9 mouse cellular contexts compared by ENCODE assay signal in the genomic region with DNA sequence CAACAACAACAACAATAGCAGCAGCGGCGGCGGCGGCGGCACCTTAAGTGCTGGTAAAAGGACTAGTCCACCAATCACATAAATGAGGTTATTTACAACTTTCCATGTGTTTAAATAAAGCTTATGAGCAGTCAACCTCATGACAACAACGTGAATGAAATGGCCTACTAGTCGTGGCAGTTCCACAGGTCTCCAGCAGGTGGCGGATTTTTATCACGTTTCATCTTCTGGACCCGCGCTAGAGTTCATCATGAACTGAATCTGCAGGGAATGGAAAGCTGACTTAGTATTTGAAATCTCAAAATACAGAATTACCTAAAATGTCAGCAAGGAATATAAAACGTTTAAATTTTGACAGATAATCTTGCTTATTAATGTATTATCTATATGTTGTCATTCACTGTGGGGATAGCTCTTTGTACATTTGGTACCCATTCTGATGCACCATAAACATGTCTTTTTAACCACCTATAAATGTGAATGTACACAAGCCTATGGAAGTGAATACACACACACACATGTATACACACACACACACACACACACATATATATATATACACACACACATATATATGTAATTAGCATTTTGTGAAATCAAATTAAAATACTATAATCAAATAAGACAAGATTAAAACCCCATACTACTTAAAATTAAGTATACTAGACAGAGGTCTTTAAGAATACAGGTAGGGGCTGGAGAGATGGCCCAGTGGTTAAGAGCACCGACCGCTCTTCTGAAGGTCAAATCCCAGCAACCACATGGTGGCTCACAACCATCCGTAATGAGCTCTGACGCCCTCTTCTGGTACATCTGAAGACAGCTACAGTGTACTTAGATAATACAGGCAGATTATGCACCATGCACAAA. TPM values are rescaled to one million over a fixed set of nuclear protein-coding genes. Genes with fewer than 3 reads are reported as not detected.
DNase-seq lines count a peak whose midpoint lies in the region; ATAC-seq and TF ChIP-seq lines count a peak whose summit lies in the region.
"Had no signal": no experiment of that assay in that cellular context is flagged by ENCODE, and none has a peak within 500 bp of the region (broad histone marks: within the 10 kb centered on the region; RNA-seq: fewer than 3 reads in every experiment).

No protein-coding gene starts in this region.

- H3K4me3 ChIP-seq in CH12.LX (replicated peaks in 1 of 3; ENCODE audit: low read depth in 2 of 3, low read length in 2 of 3, poor library complexity in 1 of 3): no peak overlapping the region
- H3K4me3 ChIP-seq in liver, postnatal 0 days (ENCODE audit: low read depth, low read length): no peak overlapping the region
- H3K4me3 ChIP-seq in neural tube, embryonic 15.5 days (replicated peaks): no peak overlapping the region
- H3K4me3 ChIP-seq: heart, embryonic 13.5 days had no signal

- in situ Hi-C loops in CH12.LX (cut with MboI; ENCODE audit: low pct_ligation_motif_present, low pct_unique_long_range_greater_than_20kb, low sequenced_read_pairs): no loop called here

- no peaks in the 10 kb centered on the region for H3K27me3 ChIP-seq in CH12.LX (replicated peaks)
- H3K27me3 ChIP-seq in liver, postnatal 0 days (ENCODE audit: insufficient read depth, low read length): no peaks in the 10 kb centered on the region
- H3K27me3 ChIP-seq in neural tube, embryonic 15.5 days (replicated peaks): no peaks in the 10 kb centered on the region
- H3K27me3 ChIP-seq: heart, embryonic 13.5 days had no signal

- DNase-seq in CH12.LX (ENCODE audit: extremely low read depth): peak; percentile 67
- DNase-seq in adrenal gland, adult 2 months: peak; percentile 72
- DNase-seq in embryo, embryonic 10.5 days (ENCODE audit: low spot score): peak; percentile 90
- DNase-seq in kidney, postnatal 25 days: peak; percentile 67 to 86
- peak; percentile 80 for DNase-seq in liver, postnatal 0 days
- DNase-seq in thymus, postnatal 14 days: peak; percentile 81

- peaks cover 0 to 21% of the 10 kb centered on the region in 2 experiments for H3K36me3 ChIP-seq in CH12.LX (replicated peaks in 1 of 2; ENCODE audit: control insufficient read depth in 1 of 2, insufficient read depth in 1 of 2, low read length in 1 of 2)
- H3K36me3 ChIP-seq in liver, postnatal 0 days (replicated peaks; ENCODE audit: insufficient read depth, low read length): peaks cover 3% of the 10 kb centered on the region; the same call in 1 of the 2 replicates
- H3K36me3 ChIP-seq in neural tube, embryonic 15.5 days: peaks cover 20% of the 10 kb centered on the region

- WGBS in liver, postnatal 0 days (ENCODE audit: insufficient replicate concordance): 40% methylated on average over 16 of the region's 16 CpGs
- 43% methylated on average over 16 of the region's 16 CpGs for WGBS in neural tube, embryonic 15.5 days

- peak; percentile 45; the same call in 1 of the 2 replicates for ATAC-seq in granulocyte monocyte progenitor cell, adult 5-6 weeks (replicated peaks; ENCODE audit: poor library complexity, severe bottlenecking)
- peak; percentile 16; the same call in 1 of the 2 replicates for ATAC-seq in liver, postnatal 0 days
- peak; percentile 33 for ATAC-seq in neural tube, embryonic 15.5 days (ENCODE audit: low FRiP score)

- TF ChIP-seq RAD21 in CH12.LX (IDR thresholded peaks at IDR 0.05; ENCODE audit: low read depth, low read length): peak; percentile 66

- H3K9me3 ChIP-seq in CH12.LX (replicated peaks; ENCODE audit: low read length): no peaks in the 10 kb centered on the region
- no peaks in the 10 kb centered on the region for H3K9me3 ChIP-seq in liver, postnatal 0 days (ENCODE audit: low read length)
- H3K9me3 ChIP-seq in neural tube, embryonic 15.5 days (replicated peaks): no peaks in the 10 kb centered on the region
- H3K9me3 ChIP-seq: heart, embryonic 13.5 days had no signal

- H3K27ac ChIP-seq in CH12.LX (ENCODE audit: insufficient read depth, low read depth): no peak overlapping the region
- H3K27ac ChIP-seq in liver, postnatal 0 days (ENCODE audit: low read depth): no peak overlapping the region
- H3K27ac ChIP-seq in neural tube, embryonic 15.5 days (replicated peaks): no peak overlapping the region
- H3K27ac ChIP-seq: heart, embryonic 13.5 days had no signal

- no peaks in the 10 kb centered on the region for H3K4me1 ChIP-seq in CH12.LX (ENCODE audit: control insufficient read depth in 1 of 2, insufficient read depth in 2 of 2)
- peaks cover 4% of the 10 kb centered on the region; the same call in 1 of the 2 replicates for H3K4me1 ChIP-seq in liver, postnatal 0 days (ENCODE audit: insufficient read depth)
- H3K4me1 ChIP-seq in neural tube, embryonic 15.5 days: no peaks in the 10 kb centered on the region

- H3K79me2 ChIP-seq in CH12.LX (replicated peaks; ENCODE audit: control insufficient read depth, extremely low read depth, insufficient read depth, poor library complexity, severe bottlenecking): no peaks in the 10 kb centered on the region

- TF ChIP-seq EP300 in CH12.LX (IDR thresholded peaks at IDR 0.05; ENCODE audit: low read length): no peak
- TF ChIP-seq EP300 in liver, postnatal 0 days (IDR thresholded peaks at IDR 0.05; ENCODE audit: low read depth): no peak

- no peak overlapping the region for H3K9ac ChIP-seq in CH12.LX (ENCODE audit: insufficient read depth, low read depth)
- H3K9ac ChIP-seq in liver, postnatal 0 days (replicated peaks): no peak overlapping the region
- H3K9ac ChIP-seq in neural tube, embryonic 15.5 days (replicated peaks): no peak overlapping the region
- H3K9ac ChIP-seq: heart, embryonic 13.5 days had no signal

- dilution Hi-C loops in CH12.LX (cut with MboI; ENCODE audit: extremely low pct_ligation_motif_present, extremely low pct_unique_long_range_greater_than_20kb, low sequenced_read_pairs): no loop called here

- TF ChIP-seq CTCF in CH12.LX (conservative IDR thresholded peaks at IDR 0.05 in 1 of 2, IDR thresholded peaks at IDR 0.05 in 1 of 2; ENCODE audit: low read depth in 2 of 2, low read length in 2 of 2): peak; percentile 66 to 78
- peak; percentile 93 for TF ChIP-seq CTCF in liver, postnatal 0 days (IDR thresholded peaks at IDR 0.05; ENCODE audit: low read depth)

- TF ChIP-seq POLR2A in CH12.LX (IDR thresholded peaks at IDR 0.05; ENCODE audit: low read depth, low read length): no peak

- no peak overlapping the region for H3K4me2 ChIP-seq in CH12.LX (ENCODE audit: insufficient read depth, low read depth, poor library complexity, severe bottlenecking)
- H3K4me2 ChIP-seq in liver, postnatal 0 days (ENCODE audit: low read depth, low read length): no peak overlapping the region
- no peak overlapping the region for H3K4me2 ChIP-seq in neural tube, embryonic 15.5 days

TF ChIP-seq in CH12.LX, 34 proteins besides CTCF, POLR2A, EP300 and RAD21:
- TF ChIP-seq E2F4 (IDR thresholded peaks at IDR 0.05; ENCODE audit: insufficient replicate concordance, low read depth, low read length) (no peak), MEF2A (IDR thresholded peaks at IDR 0.05; ENCODE audit: borderline replicate concordance, low read depth, low read length) (no peak), BHLHE40 (IDR thresholded peaks at IDR 0.05; ENCODE audit: low read depth, low read length) (peak; percentile 54), SMC3 (IDR thresholded peaks at IDR 0.05; ENCODE audit: low read depth, low read length) (peak; percentile 67)

RNA-seq across cellular contexts. Expression of gene Dnajc3, which starts 49.1 kb away (rescaled TPM):
- total RNA-seq in CH12.LX (2012; rRNA removed) (29.0 and 42.7 TPM in 2 replicates), CH12.LX (2014; rRNA removed) (40.6 and 43.2 TPM in 2 replicates)
- 30.8 and 31.6 TPM in 2 replicates for polyA plus RNA-seq in CH12.LX (2012; ENCODE audit: insufficient read length, low read depth)
- total RNA-seq in adrenal gland, adult 2 months (2021): 10 to 100 TPM; 62.2 to 65.2 TPM
- polyA plus RNA-seq in adrenal gland, adult 2 months (2012; rRNA removed): 9.6 and 12.3 TPM in 2 replicates
- 58.0 and 62.4 TPM in 2 replicates for total RNA-seq in granulocyte monocyte progenitor cell, adult 5-6 weeks (2014; fragmentation: Nextera tagmentation)
- 128 and 142 TPM in 2 replicates for total RNA-seq in granulocyte monocyte progenitor cell, adult 5-6 weeks (2017)
- 53.6 and 55.3 TPM in 2 replicates for polyA plus RNA-seq in liver, postnatal 0 days (2015; fragmentation: Nextera tagmentation; extraction: Ambion mirVana)
- polyA plus RNA-seq in neural tube, embryonic 15.5 days (2015; fragmentation: Nextera tagmentation; extraction: Ambion mirVana): 22.6 and 26.8 TPM in 2 replicates
